Mouse (Mus musculus) layer of hippocampus, adult 9-11 months (tissue): Measurements from ENCODE around the gene Tmed10.

Source experiments
- DNase-seq: peaks from one replicate; pipeline ENCODE4 v3.0.0; 2022

Gene Tmed10

DNA sequence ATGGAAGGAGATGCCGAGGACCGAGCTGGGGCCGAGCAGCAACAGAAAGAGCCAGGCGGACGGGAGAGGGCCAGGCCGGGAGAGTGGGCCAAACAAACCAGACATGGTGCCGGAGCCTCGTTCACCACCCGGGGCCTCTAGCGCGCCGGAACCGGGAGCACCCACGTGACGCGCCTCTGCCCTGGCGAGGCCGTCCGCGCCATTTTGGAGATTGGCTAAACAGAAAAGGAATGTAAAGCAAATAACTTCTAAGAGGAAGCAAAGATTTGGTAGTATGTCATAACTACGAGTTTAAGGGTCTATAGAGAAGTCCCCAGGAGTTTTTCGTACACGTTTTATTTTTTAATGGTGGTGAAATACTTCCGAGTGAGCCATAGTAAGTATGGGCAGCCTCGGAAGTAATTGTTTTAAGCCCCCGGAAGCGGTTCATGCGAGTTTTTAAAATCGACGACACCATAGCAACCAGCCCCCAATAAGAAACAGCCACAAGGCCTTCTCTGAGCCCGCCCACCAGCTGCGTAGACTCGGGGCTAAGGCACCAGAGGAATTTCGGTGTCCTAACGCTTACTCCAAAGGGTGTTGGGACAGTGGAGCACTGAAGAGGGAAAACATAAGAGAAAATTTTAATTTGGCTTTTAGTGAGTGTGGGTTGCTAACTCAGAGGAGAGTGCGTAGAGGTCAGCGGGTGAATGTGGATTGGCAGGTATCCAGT lies at the start of gene Tmed10:
Gene Tmed10 (minus strand): TSS at position 287 of the 712 bp plus-strand sequence.
- DNase-seq = peak; percentile 96

DNA sequence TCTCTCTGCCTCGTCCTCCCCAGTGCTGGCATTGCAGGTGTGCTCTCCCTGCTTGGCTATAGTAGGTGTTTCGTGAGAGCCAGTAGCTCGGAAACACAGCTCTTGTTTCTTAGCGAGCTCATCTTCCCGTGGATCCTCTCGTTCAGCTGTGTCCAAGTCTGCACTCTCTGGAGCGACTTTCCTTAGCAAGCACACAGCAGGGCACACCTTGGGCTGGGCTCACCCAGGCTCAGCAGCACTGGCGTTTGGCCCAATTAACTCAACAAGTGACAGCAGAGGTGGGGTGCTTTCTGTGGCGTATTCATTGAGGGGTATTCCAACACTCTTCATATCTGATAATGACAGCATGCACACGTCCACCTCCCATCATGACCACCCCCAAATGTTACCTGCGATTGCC lies 48.6 kb upstream of the Tmed10 start:
- DNase-seq = no peak

GRCm38 (mm10) chr12:85422536-85422935 lies 47.9 kb upstream of the Tmed10 start:
- no peak for DNase-seq

DNA sequence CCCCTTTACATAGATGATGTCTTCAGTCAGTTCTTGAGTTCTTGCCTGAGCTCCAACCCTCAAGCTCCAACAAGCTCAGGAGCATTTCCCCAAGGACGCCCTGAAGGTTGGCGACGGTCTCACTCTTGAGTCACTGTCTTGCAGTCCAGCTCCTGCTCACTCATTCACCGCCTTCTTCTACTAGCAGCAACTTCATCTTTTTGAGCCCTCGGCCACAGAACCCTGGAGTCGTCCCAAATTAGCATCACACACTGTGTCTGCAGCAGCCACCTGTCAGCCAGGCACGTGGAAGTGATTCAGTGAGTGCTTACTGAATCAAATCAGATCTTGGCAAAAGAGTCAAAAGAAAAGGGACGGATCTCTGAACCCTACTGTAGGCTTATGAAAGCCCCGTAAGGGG lies 46.3 kb upstream of the Tmed10 start:
- no peak for DNase-seq

- no peak for DNase-seq
These were observed 43.2 kb upstream of the Tmed10 start for GRCm38 (mm10) chr12:85417845-85418244.

GRCm38 (mm10) chr12:85416298-85416697 lies 41.7 kb upstream of the Tmed10 start:
- DNase-seq = no peak

DNA sequence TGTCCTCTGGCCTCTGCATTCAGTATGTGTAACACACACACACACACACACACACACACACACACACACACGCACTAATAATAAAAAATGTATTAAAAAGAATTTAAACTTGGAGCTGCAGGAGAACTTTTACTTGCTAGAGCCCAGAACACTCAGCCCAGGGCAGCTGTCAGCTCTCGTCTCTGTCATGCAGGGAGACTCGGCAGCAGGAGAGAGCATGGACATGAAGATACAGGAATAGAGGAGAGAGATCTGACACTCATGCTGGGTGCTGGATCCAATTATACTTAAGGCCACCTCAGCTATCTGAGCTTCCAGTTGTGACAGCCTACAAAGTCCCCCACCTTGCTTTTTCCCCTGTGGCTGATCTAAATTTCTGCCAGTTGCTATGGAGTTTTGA lies 41.2 kb upstream of the Tmed10 start:
- DNase-seq = no peak

DNA sequence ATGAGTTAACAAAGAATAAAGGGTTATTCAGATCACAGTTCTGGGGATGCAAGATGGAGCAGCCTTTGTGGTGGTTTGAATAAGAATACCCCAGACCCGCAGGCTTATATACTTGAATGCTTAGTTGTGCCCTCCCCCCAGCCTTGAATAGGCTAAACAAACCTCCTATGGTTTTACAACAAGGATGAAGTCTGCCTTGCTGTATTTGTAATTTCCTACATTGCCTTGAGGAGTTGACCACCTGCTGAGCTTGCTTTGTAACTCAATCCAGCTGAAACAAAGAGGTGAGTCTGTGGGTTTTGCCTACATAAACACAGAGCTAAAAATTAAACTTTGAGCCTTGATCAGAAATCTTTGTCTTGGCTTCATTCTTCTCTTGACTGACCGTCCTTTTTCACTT lies 36.5 kb upstream of the Tmed10 start:
- no peak for DNase-seq

- DNase-seq = no peak
These were observed 23.3 kb upstream of the Tmed10 start for GRCm38 (mm10) chr12:85397960-85398272.

DNA sequence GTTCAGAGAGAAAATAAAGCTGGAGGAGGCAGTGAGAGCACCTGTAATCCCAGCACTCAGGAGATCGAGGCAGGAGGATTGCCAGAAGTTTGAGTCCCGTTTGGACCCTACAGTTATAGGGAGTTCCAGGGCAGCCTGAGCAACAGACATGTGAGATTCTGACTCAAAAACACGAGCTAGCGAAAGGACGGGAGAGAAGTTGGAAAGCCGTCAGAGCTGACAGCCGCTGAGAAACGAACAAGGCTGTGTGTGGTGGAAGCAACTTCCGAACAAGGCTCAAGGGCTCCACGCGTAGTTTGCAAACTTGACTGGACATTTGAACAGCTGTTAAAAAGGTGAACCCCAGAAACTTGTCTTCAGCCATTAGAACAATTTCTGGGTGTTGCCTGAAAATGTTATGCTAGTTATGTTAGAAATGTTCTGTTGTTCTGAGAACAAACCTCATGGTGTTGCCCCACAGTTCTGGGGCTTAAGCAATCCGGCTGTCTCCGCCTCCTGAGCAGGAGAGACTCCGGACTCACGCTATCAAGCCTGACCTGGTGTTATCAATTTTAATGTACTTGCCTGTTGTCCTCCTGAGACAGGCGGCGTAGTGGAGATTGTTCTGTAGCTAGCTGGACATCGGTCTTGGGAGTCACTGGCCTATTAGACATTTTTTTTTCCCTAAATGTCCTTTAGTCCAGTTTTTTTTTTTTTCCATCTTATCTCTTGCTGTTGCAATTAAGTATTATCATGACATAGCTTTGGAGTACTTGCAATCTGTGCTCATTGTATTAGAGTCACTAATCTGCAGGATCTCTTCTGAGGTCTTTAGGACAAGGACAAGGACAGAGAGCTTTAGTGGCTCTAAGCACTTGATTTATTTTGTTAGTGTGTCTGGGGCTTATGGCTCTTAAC lies 22.7 kb upstream of the Tmed10 start:
- DNase-seq = no peak

DNA sequence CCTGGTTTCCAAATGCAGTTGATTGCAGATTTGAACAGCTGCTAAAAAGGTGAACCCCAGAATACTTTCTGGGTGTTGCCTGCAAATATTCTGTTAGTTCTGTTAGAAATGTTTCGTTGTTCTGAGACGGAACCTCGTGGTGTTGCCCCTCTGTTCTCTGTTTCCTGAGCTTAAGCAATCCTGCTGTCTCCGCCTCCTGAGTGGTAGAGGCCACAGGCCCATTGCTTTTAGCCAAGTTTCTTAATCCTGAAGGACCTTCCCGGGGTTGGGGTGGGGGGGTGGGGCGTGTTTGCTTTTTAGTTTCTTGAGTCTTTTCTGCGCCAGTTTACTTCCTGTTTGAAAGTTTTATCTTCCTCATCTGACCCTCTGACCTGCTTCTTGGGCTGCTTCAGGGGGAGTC lies 19.3 kb upstream of the Tmed10 start:
- no peak for DNase-seq

- DNase-seq = no peak
These were observed 18.9 kb upstream of the Tmed10 start for GRCm38 (mm10) chr12:85393526-85393925.

DNA sequence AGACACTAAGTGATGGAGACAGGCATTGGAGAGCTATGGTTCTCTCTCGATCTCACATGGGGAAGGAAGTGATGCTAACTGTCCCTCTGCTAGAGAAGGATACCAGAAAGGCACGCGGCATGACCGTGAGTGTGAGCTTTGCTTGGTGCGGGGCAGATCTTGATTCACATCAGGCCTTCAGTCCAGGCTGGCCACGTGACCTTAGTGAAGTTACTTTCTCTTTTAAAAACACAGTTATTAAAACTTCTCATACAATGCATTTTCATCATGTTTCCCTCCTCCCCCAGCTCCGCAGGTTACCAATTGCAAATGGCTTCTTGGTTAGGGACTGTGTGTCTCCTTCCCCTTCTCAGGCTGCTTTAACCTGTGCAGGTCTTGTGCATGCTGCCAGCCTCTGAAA lies 16.5 kb upstream of the Tmed10 start:
- no peak for DNase-seq

- DNase-seq = no peak
These were observed 14.8 kb upstream of the Tmed10 start for GRCm38 (mm10) chr12:85389204-85390185.

DNA sequence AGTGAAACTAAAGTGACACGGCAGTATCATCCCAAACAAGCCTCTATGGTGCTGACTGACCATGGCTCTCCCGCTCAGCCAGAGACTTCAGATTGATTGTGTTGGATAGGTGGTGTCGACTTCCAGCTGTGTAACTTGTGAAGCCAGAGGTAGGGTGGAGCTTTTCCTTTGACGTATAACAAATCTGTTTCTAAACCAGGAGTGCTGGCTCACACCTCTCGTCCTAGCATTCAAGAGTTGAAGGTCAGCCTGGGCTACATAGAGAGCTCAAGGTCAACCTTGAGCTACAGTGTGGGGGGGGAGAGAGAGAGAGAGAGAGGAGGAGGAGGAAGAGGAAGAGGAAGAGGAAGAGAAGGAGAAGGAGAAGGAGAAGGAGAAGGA lies 11.3 kb upstream of the Tmed10 start:
- no peak for DNase-seq

- no peak for DNase-seq
These were observed 10.8 kb upstream of the Tmed10 start for GRCm38 (mm10) chr12:85385329-85385994.

- no peak for DNase-seq
These were observed 8.4 kb upstream of the Tmed10 start for GRCm38 (mm10) chr12:85382761-85383680.

GRCm38 (mm10) chr12:85381570-85381969 lies 6.9 kb upstream of the Tmed10 start:
- DNase-seq = no peak

DNA sequence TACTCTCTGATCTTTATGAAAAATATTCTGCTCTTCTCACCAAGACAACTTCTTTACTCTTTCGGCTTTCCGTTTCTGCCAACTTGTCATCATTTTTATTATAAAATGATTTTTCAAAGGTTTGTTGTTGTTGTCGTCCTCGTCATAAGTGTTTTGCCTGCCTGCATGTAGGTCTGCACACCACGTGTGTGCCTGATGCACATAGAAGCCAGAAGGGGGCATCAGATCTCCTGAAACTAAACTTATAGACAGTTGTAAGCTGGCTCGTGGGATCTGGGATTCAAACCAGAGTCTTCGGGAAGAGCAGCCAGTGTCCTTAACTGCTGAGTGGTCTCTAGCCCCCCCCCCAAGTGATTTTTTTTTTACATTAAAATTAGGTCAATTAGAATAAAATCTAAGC lies 6.3 kb upstream of the Tmed10 start:
- no peak for DNase-seq

- no peak for DNase-seq
These were observed 5.7 kb upstream of the Tmed10 start for GRCm38 (mm10) chr12:85380308-85380707.

DNA sequence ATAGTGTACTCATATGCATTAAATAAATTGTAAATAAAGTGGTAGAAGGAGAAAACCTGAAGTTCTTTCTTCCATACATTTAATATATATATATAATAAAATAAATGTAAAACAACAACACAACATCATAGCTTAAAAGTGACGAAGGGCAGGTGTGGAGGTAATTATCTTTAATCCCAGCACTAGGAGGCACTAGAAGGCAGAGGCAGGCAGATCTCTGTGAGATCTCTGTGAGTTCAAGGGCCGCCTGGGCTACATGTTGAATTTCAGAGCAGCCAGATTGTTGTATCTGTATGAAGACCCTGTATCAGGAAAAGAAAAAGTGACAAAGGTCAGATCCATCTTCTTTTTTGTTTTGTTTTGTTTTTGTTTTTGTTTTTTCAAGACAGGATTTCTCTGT lies 3.6 kb upstream of the Tmed10 start:
- DNase-seq = no peak
